Mouse (Mus musculus) naive thymus-derived CD4-positive, alpha-beta T cell, adult 2 months (primary cell): ENCODE data around the gene Stxbp3.
"Not testable (repeated sequence)": the region's sequence is repeated elsewhere in the genome, so short reads cannot be mapped to it uniquely, and the experiment has no call there.

Experiments used
- DNase-seq: peaks from one replicate; pipeline ENCODE4 v3.0.0-alpha.2; 2011; ENCODE audit warnings: low read depth

Stxbp3 gene

GRCm38 (mm10) chr3:108840000-108840715, at the start of gene Stxbp3:
Stxbp3 (minus strand) TSS chr3:108840526.
- DNase-seq = peak; percentile 100

GRCm38 (mm10) chr3:108889908-108890307, 49.6 kb upstream of the Stxbp3 start, which contains the start of gene Fndc7:
Fndc7 (minus strand) TSS chr3:108890008.
- no peak for DNase-seq

GRCm38 (mm10) chr3:108887618-108887975, 47.3 kb upstream of the Stxbp3 start:
- no peak for DNase-seq

- DNase-seq = no peak
These were observed 46.8 kb upstream of the Stxbp3 start for GRCm38 (mm10) chr3:108886934-108887617.

GRCm38 (mm10) chr3:108885686-108886530, 45.6 kb upstream of the Stxbp3 start:
- DNase-seq = peak; percentile 48

GRCm38 (mm10) chr3:108884706-108885289, 44.5 kb upstream of the Stxbp3 start:
- no peak for DNase-seq

GRCm38 (mm10) chr3:108883067-108883466, 42.7 kb upstream of the Stxbp3 start:
- DNase-seq = no peak

GRCm38 (mm10) chr3:108881873-108882272, 41.5 kb upstream of the Stxbp3 start:
- not testable (repeated sequence) for DNase-seq

- peak; percentile 87 for DNase-seq
These were observed 40.5 kb upstream of the Stxbp3 start for GRCm38 (mm10) chr3:108880544-108881507.

GRCm38 (mm10) chr3:108879836-108880435, 39.6 kb upstream of the Stxbp3 start:
- DNase-seq = peak; percentile 77

DNA sequence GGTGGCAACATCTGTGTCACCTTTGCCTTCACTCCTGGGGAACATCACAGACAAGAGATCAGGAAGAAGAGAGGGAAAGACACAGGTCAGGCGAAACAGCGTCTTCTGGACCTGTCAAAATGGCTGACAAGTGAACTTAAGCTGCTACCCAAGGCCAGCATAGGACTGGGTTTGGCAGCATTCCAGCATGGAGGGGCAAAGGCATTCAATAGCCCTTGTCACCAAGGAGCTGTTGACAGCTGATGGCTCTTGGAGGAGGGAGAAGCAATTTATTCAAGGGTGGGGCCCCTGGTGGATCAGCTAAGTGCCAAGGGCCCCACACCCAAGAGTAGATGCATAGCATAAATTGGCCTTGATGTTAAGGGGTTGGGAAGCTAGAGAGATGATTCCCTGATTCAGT, 38.8 kb upstream of the Stxbp3 start:
- no peak for DNase-seq

DNA sequence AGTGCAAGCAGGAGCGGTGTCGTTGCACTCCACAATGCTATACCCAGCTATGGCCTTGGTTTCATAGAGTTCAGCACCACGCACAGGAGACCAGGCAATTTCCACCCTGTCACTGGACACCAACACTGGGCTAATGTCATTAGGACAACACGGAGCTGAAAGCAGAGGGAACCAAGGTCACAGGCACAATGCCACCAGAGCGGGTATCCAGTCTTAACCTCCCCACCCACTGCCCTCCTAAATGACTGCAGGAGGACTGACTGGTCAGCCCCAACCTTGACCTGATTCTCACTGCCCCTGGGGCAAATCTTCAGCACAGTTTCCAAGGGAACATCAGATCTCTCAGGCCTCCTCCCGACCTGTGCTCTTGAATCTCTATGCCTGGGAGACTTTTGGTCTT, 30.3 kb upstream of the Stxbp3 start:
- DNase-seq = no peak

GRCm38 (mm10) chr3:108867449-108867848, 27.1 kb upstream of the Stxbp3 start:
- DNase-seq = no peak

GRCm38 (mm10) chr3:108865676-108866075, 25.4 kb upstream of the Stxbp3 start:
- DNase-seq = peak; percentile 89

- no peak for DNase-seq
These were observed 24.8 kb upstream of the Stxbp3 start for GRCm38 (mm10) chr3:108865129-108865528.

GRCm38 (mm10) chr3:108863091-108863490, 22.8 kb upstream of the Stxbp3 start:
- DNase-seq = no peak

GRCm38 (mm10) chr3:108862282-108862681, 22.0 kb upstream of the Stxbp3 start:
- not testable (repeated sequence) for DNase-seq

DNA sequence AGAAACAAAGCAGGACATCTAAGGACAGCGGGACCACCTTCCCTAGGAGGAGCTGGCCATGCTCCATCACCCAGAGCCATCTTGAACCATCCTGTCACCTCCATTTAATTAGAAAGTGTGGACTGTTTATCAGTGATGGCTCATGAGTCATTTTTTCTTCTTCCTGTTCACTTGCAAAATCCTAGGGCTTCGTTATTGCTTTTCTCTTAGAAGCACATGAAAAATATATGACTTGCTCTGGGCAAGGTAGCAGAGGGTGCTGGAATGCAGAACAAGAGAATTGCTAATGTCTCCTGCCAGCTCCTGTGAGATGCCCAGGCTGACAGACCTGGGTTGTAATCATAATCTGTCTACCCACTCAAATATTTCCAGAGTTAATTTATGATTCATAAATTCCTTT, 20.5 kb upstream of the Stxbp3 start:
- no peak for DNase-seq

DNA sequence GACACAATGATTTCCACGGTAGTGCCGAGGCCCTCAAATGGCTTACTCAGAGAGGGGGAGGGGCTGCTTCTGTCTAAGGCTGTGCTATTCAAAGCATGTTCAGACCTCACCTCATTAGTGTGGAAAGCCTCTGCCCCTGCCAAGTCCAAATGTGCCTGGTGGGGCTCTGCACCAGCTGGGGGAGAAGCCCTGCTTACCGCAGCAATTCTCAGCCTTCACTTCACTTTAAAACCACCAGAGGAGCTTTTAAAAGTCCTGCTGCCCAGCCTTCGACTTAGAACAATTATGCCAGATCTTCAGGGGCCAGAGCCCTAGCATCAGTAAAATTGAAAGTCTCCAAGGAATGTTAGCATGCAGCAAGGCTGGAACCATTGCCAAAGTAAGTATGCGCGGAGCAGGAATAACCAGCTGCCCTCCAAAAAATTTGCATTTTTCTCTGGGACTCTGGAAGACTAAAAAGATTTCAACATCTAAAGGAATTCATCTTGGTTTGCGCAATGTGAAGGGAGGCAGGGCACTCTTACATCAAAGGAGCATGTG, 18.0 kb upstream of the Stxbp3 start:
- no peak for DNase-seq

DNA sequence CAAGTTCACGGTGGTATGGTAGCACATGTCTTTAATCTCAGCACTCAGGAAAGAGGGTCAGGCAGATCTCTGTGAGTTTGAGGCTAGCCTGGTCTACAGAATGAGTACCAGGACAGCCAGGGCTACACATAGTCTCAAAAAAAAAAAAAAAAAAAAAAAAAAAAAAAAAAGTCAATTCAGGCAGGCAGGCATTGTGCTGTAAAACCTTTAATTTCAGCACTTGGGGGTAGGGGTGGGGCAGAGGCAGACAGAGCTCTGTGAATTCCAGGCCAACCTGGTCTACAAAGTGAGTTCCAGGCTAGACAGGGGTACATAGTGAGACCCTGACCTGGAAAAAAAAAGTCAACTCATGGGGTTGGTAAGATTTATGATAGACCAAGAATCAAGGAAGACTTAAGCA, 17.4 kb upstream of the Stxbp3 start:
- no peak for DNase-seq
